Mouse (Mus musculus): ENCODE data around the gene Gm13278. TPM values are rescaled to one million over a fixed set of nuclear protein-coding genes. Genes with fewer than 3 reads are reported as not detected.

Gm13278 gene
- polyA plus RNA-seq, 2 experiments from 2014 or later, result not detected

Other genes starting within 250 kb of the Gm13278 start
- gene Ifna15, start 233.3 kb upstream of the Gm13278 start, polyA plus RNA-seq (2017; shearing (Covaris generic)), result under 1 TPM in 1 of 2 experiments, not detected in 1; 0.60 TPM
- gene Ifna14, start 219.8 kb upstream of the Gm13278 start, polyA plus RNA-seq (2017; shearing (Covaris generic)), result not detected
- not detected for gene Ifna9, start 199.2 kb upstream of the Gm13278 start, polyA plus RNA-seq (2017; shearing (Covaris generic))
- gene Ifna12, start 188.2 kb upstream of the Gm13278 start, polyA plus RNA-seq (2017; shearing (Covaris generic)), result not detected
- gene C87499, start 157.1 kb upstream of the Gm13278 start, polyA plus RNA-seq (2017; shearing (Covaris generic)), result not detected
- gene Ifna13, start 147.1 kb upstream of the Gm13278 start, polyA plus RNA-seq (2017; shearing (Covaris generic)), result not detected
- not detected for gene Ifna16, start 114.6 kb upstream of the Gm13278 start, polyA plus RNA-seq (2017; shearing (Covaris generic))
- not detected for gene Ifna2, start 107.6 kb upstream of the Gm13278 start, polyA plus RNA-seq (2017; shearing (Covaris generic))
- not detected for gene Ifnab, start 100.2 kb upstream of the Gm13278 start, polyA plus RNA-seq (2017; shearing (Covaris generic))
- under 1 TPM in 1 of 2 experiments, not detected in 1; 0.48 TPM for gene Gm26566, start 69.7 kb upstream of the Gm13278 start, polyA plus RNA-seq (2017; shearing (Covaris generic))
- 10 to 100 TPM; 18.8 to 27.9 TPM for gene Klhl9, start 69.1 kb upstream of the Gm13278 start, polyA plus RNA-seq (2017; shearing (Covaris generic))
- not detected for gene Gm13271, start 36.7 kb upstream of the Gm13278 start, polyA plus RNA-seq (2017; shearing (Covaris generic))
- under 1 TPM; 0.75 to 0.85 TPM for gene Gm13283, start 31.4 kb upstream of the Gm13278 start, polyA plus RNA-seq (2017; shearing (Covaris generic))
- under 1 TPM in 1 of 2 experiments, not detected in 1; 0.19 TPM for gene Gm13290, start 17.7 kb upstream of the Gm13278 start, polyA plus RNA-seq (2017; shearing (Covaris generic))
- not detected for gene Gm13289, start 14.6 kb upstream of the Gm13278 start, polyA plus RNA-seq (2017; shearing (Covaris generic))
- gene Gm13272, start 11.7 kb upstream of the Gm13278 start, polyA plus RNA-seq (2017; shearing (Covaris generic)), result not detected
- under 1 TPM in 1 of 2 experiments, not detected in 1; 0.48 TPM for gene Ifnz, start 9.4 kb upstream of the Gm13278 start, polyA plus RNA-seq (2017; shearing (Covaris generic))
- gene Gm13276, start 5.8 kb upstream of the Gm13278 start, polyA plus RNA-seq (2017; shearing (Covaris generic)), result not detected
- gene Gm13277, start 2.9 kb upstream of the Gm13278 start, polyA plus RNA-seq (2017; shearing (Covaris generic)), result not detected
- gene Gm13275, start 2.9 kb downstream of the Gm13278 start, polyA plus RNA-seq (2017; shearing (Covaris generic)), result not detected
- not detected for gene Gm13279, start 5.8 kb downstream of the Gm13278 start, polyA plus RNA-seq (2017; shearing (Covaris generic))
- gene Gm13285, start 8.1 kb downstream of the Gm13278 start, polyA plus RNA-seq (2017; shearing (Covaris generic)), result 1 to 10 TPM in 1 of 2 experiments, under 1 TPM in 1; 0.80 to 1.1 TPM
- gene Gm13287, start 11.7 kb downstream of the Gm13278 start, polyA plus RNA-seq (2017; shearing (Covaris generic)), result not detected
- under 1 TPM in 1 of 2 experiments, not detected in 1; 0.10 TPM for gene Gm13288, start 14.0 kb downstream of the Gm13278 start, polyA plus RNA-seq (2017; shearing (Covaris generic))
- not detected for gene Ifna7, start 24.7 kb downstream of the Gm13278 start, polyA plus RNA-seq (2017; shearing (Covaris generic))
- gene Ifna11, start 28.4 kb downstream of the Gm13278 start, polyA plus RNA-seq (2017; shearing (Covaris generic)), result not detected
- not detected for gene Ifna6, start 35.9 kb downstream of the Gm13278 start, polyA plus RNA-seq (2017; shearing (Covaris generic))
- gene Ifna5, start 44.0 kb downstream of the Gm13278 start, polyA plus RNA-seq (2017; shearing (Covaris generic)), result not detected
- not detected for gene Ifna4, start 50.3 kb downstream of the Gm13278 start, polyA plus RNA-seq (2017; shearing (Covaris generic))
- gene Ifna1, start 58.5 kb downstream of the Gm13278 start, polyA plus RNA-seq (2017; shearing (Covaris generic)), result not detected
- not detected for gene Ifne, start 88.7 kb downstream of the Gm13278 start, polyA plus RNA-seq (2017; shearing (Covaris generic))